In genomic region chr11:33721297-33721696, GRCm38 (mm10) we compare ENCODE assay signal across 8 mouse cellular contexts.
A peak's percentile ranks its signal among the peaks of the same experiment; 100 is the strongest.
DNase-seq lines count a peak whose midpoint lies in the region; ATAC-seq and TF ChIP-seq lines count a peak whose summit lies in the region.

No protein-coding gene starts in this region.

- TF ChIP-seq CTCF in liver, adult 2 months (IDR thresholded peaks at IDR 0.05; ENCODE audit: low read depth, low read length): peak; percentile 92

- 25% methylated on average over 7 of the region's 7 CpGs for WGBS in kidney, embryonic 16.5 days
- 27% methylated on average over 7 of the region's 7 CpGs for WGBS in embryonic facial prominence, embryonic 11.5 days
- 26% methylated on average over 7 of the region's 7 CpGs for WGBS in hindbrain, embryonic 15.5 days
- 23% methylated on average over 7 of the region's 7 CpGs for WGBS in liver, adult 2 months

- H3K9ac ChIP-seq in kidney, embryonic 16.5 days (replicated peaks; ENCODE audit: low read length): no peak overlapping the region
- no peak overlapping the region for H3K9ac ChIP-seq in embryonic facial prominence, embryonic 11.5 days (replicated peaks; ENCODE audit: low read length)
- no peak overlapping the region for H3K9ac ChIP-seq in hindbrain, embryonic 15.5 days
- H3K9ac ChIP-seq in liver, adult 2 months (ENCODE audit: low read depth, low read length): no peak overlapping the region

- no peaks in the 10 kb centered on the region; the same call in 1 of the 2 replicates for H3K27me3 ChIP-seq in kidney, embryonic 16.5 days (ENCODE audit: insufficient read depth, low read length)
- H3K27me3 ChIP-seq in embryonic facial prominence, embryonic 11.5 days (ENCODE audit: control insufficient read depth, insufficient read depth, low read length): no peaks in the 10 kb centered on the region
- H3K27me3 ChIP-seq in hindbrain, embryonic 15.5 days: peaks cover 2% of the 10 kb centered on the region; the same call in 1 of the 2 replicates
- no peaks in the 10 kb centered on the region for H3K27me3 ChIP-seq in liver, adult 2 months (ENCODE audit: control insufficient read depth, insufficient read depth, low read length)

- no peaks in the 10 kb centered on the region for H3K4me1 ChIP-seq in kidney, embryonic 16.5 days (ENCODE audit: insufficient read depth, low read length)
- H3K4me1 ChIP-seq in embryonic facial prominence, embryonic 11.5 days (ENCODE audit: control insufficient read depth, insufficient read depth, low read length): no peaks in the 10 kb centered on the region
- H3K4me1 ChIP-seq in hindbrain, embryonic 15.5 days (replicated peaks): no peaks in the 10 kb centered on the region
- no peaks in the 10 kb centered on the region for H3K4me1 ChIP-seq in liver, adult 2 months (ENCODE audit: control insufficient read depth, insufficient read depth, low read length)

- peak; percentile 48 for DNase-seq in kidney, adult 9 months
- peak; percentile 74 for DNase-seq in adrenal gland, postnatal 14 days
- DNase-seq in embryonic facial prominence, embryonic 11.5 days (ENCODE audit: low spot score): peak; percentile 78
- DNase-seq in liver, adult 2 months (ENCODE audit: extremely low read depth, low read depth, low spot score): peak; percentile 6
- peak; percentile 84 for DNase-seq in neural tube, embryonic 10.5 days (ENCODE audit: extremely low spot score, low spot score)
- DNase-seq in thymus, postnatal 10 days (ENCODE audit: low spot score in 2 of 2): peak; percentile 17 to 70

- no peak for TF ChIP-seq POLR2A in liver, adult 2 months (IDR thresholded peaks at IDR 0.05; ENCODE audit: extremely low read depth, insufficient read depth, low read length)

- no peak overlapping the region for H3K4me2 ChIP-seq in kidney, embryonic 16.5 days (replicated peaks; ENCODE audit: low read depth, low read length)
- H3K4me2 ChIP-seq in embryonic facial prominence, embryonic 11.5 days (ENCODE audit: low read depth, low read length): no peak overlapping the region
- H3K4me2 ChIP-seq in hindbrain, embryonic 15.5 days: no peak overlapping the region

- no peak overlapping the region for H3K27ac ChIP-seq in kidney, embryonic 16.5 days (ENCODE audit: low read length)
- no peak overlapping the region for H3K27ac ChIP-seq in embryonic facial prominence, embryonic 11.5 days (replicated peaks; ENCODE audit: low read depth, low read length)
- H3K27ac ChIP-seq in hindbrain, embryonic 15.5 days (replicated peaks): no peak overlapping the region
- H3K27ac ChIP-seq in liver, adult 2 months (replicated peaks; ENCODE audit: insufficient read depth, low read depth, low read length): no peak overlapping the region

- H3K4me3 ChIP-seq in kidney, embryonic 16.5 days (ENCODE audit: low read length): no peak overlapping the region
- H3K4me3 ChIP-seq in embryonic facial prominence, embryonic 11.5 days (ENCODE audit: low read depth, low read length): no peak overlapping the region
- no peak overlapping the region for H3K4me3 ChIP-seq in hindbrain, embryonic 15.5 days
- H3K4me3 ChIP-seq in liver, adult 2 months (ENCODE audit: insufficient read depth, low read depth, low read length): no peak overlapping the region

- H3K79me2 ChIP-seq in liver, adult 2 months (ENCODE audit: control insufficient read depth, insufficient read depth, low read length): no peaks in the 10 kb centered on the region

- no peaks in the 10 kb centered on the region for H3K36me3 ChIP-seq in kidney, embryonic 16.5 days (ENCODE audit: insufficient read depth, low read length)
- H3K36me3 ChIP-seq in embryonic facial prominence, embryonic 11.5 days (replicated peaks; ENCODE audit: control insufficient read depth, insufficient read depth, low read depth, low read length): no peaks in the 10 kb centered on the region
- H3K36me3 ChIP-seq in hindbrain, embryonic 15.5 days: no peaks in the 10 kb centered on the region
- no peaks in the 10 kb centered on the region for H3K36me3 ChIP-seq in liver, adult 2 months (ENCODE audit: control insufficient read depth, insufficient read depth, low read length)

- H3K9me3 ChIP-seq in kidney, embryonic 16.5 days (ENCODE audit: low read length): no peaks in the 10 kb centered on the region; the same call in 1 of the 2 replicates
- H3K9me3 ChIP-seq in embryonic facial prominence, embryonic 11.5 days (replicated peaks; ENCODE audit: control insufficient read depth, low read length): no peaks in the 10 kb centered on the region
- H3K9me3 ChIP-seq in hindbrain, embryonic 15.5 days: no peaks in the 10 kb centered on the region

- ATAC-seq in kidney, embryonic 16.5 days (ENCODE audit: low FRiP score, low TSS enrichment): no peak
- ATAC-seq in embryonic facial prominence, embryonic 11.5 days (replicated peaks; ENCODE audit: insufficient number of reproducible peaks, low FRiP score, low TSS enrichment, low read depth): no peak
- ATAC-seq in hindbrain, embryonic 15.5 days (ENCODE audit: low FRiP score, low read depth): peak; percentile 46; the same call in 1 of the 2 replicates

Comparison
In these comparisons a context has a peak if more than half of its experiments do, and no peak if none do; other contexts are left out.
1. DNase-seq: peak in every context shown above with its lines; median percentile 84 in neural tube, embryonic 10.5 days; 78 in embryonic facial prominence, embryonic 11.5 days; 74 in adrenal gland, postnatal 14 days; 48 in kidney, adult 9 months; 44 in thymus, postnatal 10 days; 6 in liver, adult 2 months.